Mouse (Mus musculus) c-Kit-negative CD71-positive TER-119-positive erythroid progenitor cells, embryonic 14.5 days (primary cell): ENCODE measurements around the gene Zfp948.
"Not testable (repeated sequence)": the region's sequence is repeated elsewhere in the genome, so short reads cannot be mapped to it uniquely, and the experiment has no call there.

Experiments
- DNase-seq: peaks from one replicate; pipeline ENCODE4 v3.0.0-alpha.2; 2013; ENCODE audit warnings: low read depth, low spot score

Gene Zfp948

GRCm38 (mm10) chr17:21635758-21636157 lies 69.0 kb downstream of the Zfp948 start:
- not testable (repeated sequence) for DNase-seq
